Mouse (Mus musculus): ENCODE data around the gene Gm14085.

DNA sequence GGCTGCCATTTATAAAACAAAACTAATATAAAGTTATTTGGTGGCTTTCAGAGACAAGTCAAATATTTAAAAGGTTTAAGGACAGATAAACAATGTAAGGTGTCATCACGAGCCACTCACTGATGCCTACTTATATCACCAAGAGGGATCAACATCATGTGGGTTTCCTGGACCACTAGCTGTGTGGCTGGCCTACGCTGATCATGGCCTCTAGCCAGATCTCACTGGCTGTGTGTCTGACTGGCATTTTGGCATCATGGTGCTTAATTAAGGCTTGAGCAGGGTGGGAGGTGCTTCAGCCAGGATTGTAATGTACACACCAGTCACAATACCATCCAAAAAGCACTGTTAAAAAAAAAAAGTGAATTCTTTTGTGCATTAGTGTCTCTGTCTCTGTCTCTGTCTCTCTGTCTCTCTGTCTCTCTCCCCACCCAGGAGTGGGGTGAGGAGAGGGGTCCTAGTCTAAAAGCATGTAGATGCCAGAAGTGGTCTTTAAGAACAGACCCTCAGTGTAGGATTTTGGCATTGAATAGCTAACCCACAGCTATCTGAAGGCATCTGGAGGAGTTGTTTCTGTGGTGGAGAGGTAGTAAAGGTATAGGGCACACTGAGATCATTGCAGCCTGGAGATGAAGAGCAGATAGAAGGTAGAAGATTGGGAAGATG is 47.5 kb downstream of the Gm14085 start:
- TF ChIP-seq CTCF (IDR thresholded peaks at IDR 0.05; ENCODE audit: low read depth, low read length) (no peak), POLR2A (IDR thresholded peaks at IDR 0.05; ENCODE audit: insufficient read depth, low read length) (no peak), EP300 (IDR thresholded peaks at IDR 0.05; ENCODE audit: insufficient read depth, low read depth, low read length) (no peak)

Data from ES-Bruce4 (cell line).